Mouse (Mus musculus) CH12.LX (cell line): Measurements from ENCODE around the gene Cyfip2.

ENCODE experiments used
- CTCF ChIP-seq, 2 experiments: IDR thresholded peaks in 1 of 2; conservative IDR thresholded peaks in 1 of 2; 2 replicates each; pipeline ENCODE4 v1.5.1; 2011 to 2012; ENCODE audit warnings: low read depth in 2 of 2, low read length in 2 of 2, improper control_type of control experiment in 1 of 2, inconsistent platforms in 1 of 2, mild to moderate bottlenecking in 1 of 2, moderate library complexity in 1 of 2
- E2F4 ChIP-seq: IDR thresholded peaks from 2 replicates; pipeline ENCODE4 v1.6.1; 2011; ENCODE audit warnings: low read depth, low read length, improper control_type of control experiment; ENCODE audit not compliant: insufficient replicate concordance

GRCm38 (mm10) chr11:46343886-46344546 is 31.4 kb upstream of the Cyfip2 start:
- TF ChIP-seq CTCF (conservative IDR thresholded peaks at IDR 0.05 in 1 of 2, IDR thresholded peaks at IDR 0.05 in 1 of 2; ENCODE audit: low read depth in 2 of 2, low read length in 2 of 2) (no peak), E2F4 (no peak)
